Mouse (Mus musculus) cerebellum, adult 2 months (tissue): ENCODE measurements around the gene Spata1.

Source experiments
- CTCF ChIP-seq: fragments of 200-500 bp; IDR thresholded peaks from 2 replicates; pipeline ENCODE4 v1.5.1; 2011; ENCODE audit warnings: low read depth, mild to moderate bottlenecking, control low read depth, low read length, moderate library complexity, borderline replicate concordance; ENCODE audit not compliant: insufficient read depth
- POLR2A ChIP-seq: fragments of 200-500 bp; IDR thresholded peaks from 2 replicates; pipeline ENCODE4 v1.6.1; 2011; ENCODE audit warnings: low read length, control low read depth, borderline replicate concordance; ENCODE audit not compliant: insufficient read depth

- TF ChIP-seq POLR2A (no peak), CTCF (no peak)
Observed at GRCm38 (mm10) chr3:146447598-146447997, 52.0 kb downstream of the Spata1 start.
